In the genomic region with DNA sequence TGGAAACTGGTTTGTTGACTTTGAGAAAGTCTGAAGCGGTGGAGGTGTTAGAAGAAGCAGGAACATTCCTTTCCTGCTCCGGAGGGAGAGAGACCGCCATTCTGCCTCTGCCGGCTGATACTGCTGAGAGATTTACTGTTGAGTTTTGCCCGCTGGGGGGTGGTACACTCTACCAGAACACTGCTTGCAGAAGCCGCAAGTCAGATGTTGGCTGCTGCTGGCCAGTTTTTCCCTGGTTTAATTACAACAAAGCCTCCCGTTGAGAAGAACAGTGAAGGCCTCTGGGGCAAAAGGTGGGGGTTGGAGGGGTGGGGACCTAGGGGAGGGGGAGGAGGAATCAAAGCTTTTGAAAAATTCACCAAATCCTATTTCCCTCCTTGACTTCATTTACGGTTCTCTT, we compare ENCODE assay signal across 9 mouse cellular contexts. TPM values are rescaled to one million over a fixed set of nuclear protein-coding genes. Genes with fewer than 3 reads are reported as not detected.
DNase-seq lines count a peak whose midpoint lies in the region; ATAC-seq and TF ChIP-seq lines count a peak whose summit lies in the region.
"Had no signal": no experiment of that assay in that cellular context is flagged by ENCODE, and none has a peak within 500 bp of the region (broad histone marks: within the 10 kb centered on the region; RNA-seq: fewer than 3 reads in every experiment).

No protein-coding gene starts in this region.

- under 1% methylated on average over 8 of the region's 8 CpGs for WGBS in forebrain, embryonic 13.5 days
- WGBS in liver, postnatal 0 days (ENCODE audit: insufficient replicate concordance): 12% methylated on average over 8 of the region's 8 CpGs

- no peaks in the 10 kb centered on the region for H3K36me3 ChIP-seq in E14TG2a.4 (ENCODE audit: insufficient read depth, low read length)
- no peaks in the 10 kb centered on the region for H3K36me3 ChIP-seq in forebrain, embryonic 13.5 days (ENCODE audit: poor library complexity, severe bottlenecking)
- no peaks in the 10 kb centered on the region for H3K36me3 ChIP-seq in liver, postnatal 0 days (replicated peaks; ENCODE audit: insufficient read depth, low read length)

- intact Hi-C loops in heart, postnatal 14 days (cut with DNase I): no loop called here

- H3K27ac ChIP-seq in forebrain, embryonic 13.5 days: peak overlapping the region; percentile 62
- H3K27ac ChIP-seq in liver, postnatal 0 days (ENCODE audit: low read depth): no peak overlapping the region

- ATAC-seq in cerebellum, adult (ENCODE audit: insufficient number of reproducible peaks, low FRiP score, low TSS enrichment): peak; percentile 53; the same call in 1 of the 2 replicates
- ATAC-seq in forebrain, embryonic 13.5 days: peak; percentile 69
- ATAC-seq in liver, postnatal 0 days: 0 out of 2 replicates have a peak, but pooled peaks have one; percentile 39
- ATAC-seq in activated CD4-positive, CD25-positive, alpha-beta regulatory T cell, adult 4 months: no peak

- H3K27me3 ChIP-seq in E14TG2a.4 (ENCODE audit: insufficient read depth, low read length): peaks cover 16% of the 10 kb centered on the region
- no peaks in the 10 kb centered on the region for H3K27me3 ChIP-seq in forebrain, embryonic 13.5 days
- H3K27me3 ChIP-seq in liver, postnatal 0 days (ENCODE audit: insufficient read depth, low read length): no peaks in the 10 kb centered on the region

- no peak overlapping the region for H3K4me3 ChIP-seq in E14TG2a.4 (replicated peaks; ENCODE audit: low read length)
- peak overlapping the region; percentile 57 for H3K4me3 ChIP-seq in forebrain, embryonic 13.5 days
- no peak overlapping the region for H3K4me3 ChIP-seq in liver, postnatal 0 days (ENCODE audit: low read depth, low read length)

- H3K9me3 ChIP-seq in E14TG2a.4 (ENCODE audit: low read length): no peaks in the 10 kb centered on the region
- no peaks in the 10 kb centered on the region for H3K9me3 ChIP-seq in forebrain, embryonic 13.5 days (replicated peaks)
- H3K9me3 ChIP-seq in liver, postnatal 0 days (ENCODE audit: low read length): no peaks in the 10 kb centered on the region

- peak; percentile 30 to 64 for DNase-seq in heart, postnatal 14 days
- DNase-seq in layer of hippocampus, adult 11-12 months (ENCODE audit: low spot score): peak; percentile 86
- DNase-seq in liver, postnatal 0 days: peak; percentile 66
- peak; percentile 63 for DNase-seq in ovary, postnatal 36 days (ENCODE audit: low spot score)

- TF ChIP-seq CTCF in E14TG2a.4 (conservative IDR thresholded peaks at IDR 0.05; ENCODE audit: low read length): peak; percentile 15
- TF ChIP-seq CTCF in liver, postnatal 0 days (IDR thresholded peaks at IDR 0.05; ENCODE audit: low read depth): peak; percentile 70

- H3K4me1 ChIP-seq in E14TG2a.4 (replicated peaks; ENCODE audit: low read depth, low read length): peaks cover 39% of the 10 kb centered on the region
- H3K4me1 ChIP-seq in forebrain, embryonic 13.5 days: peaks cover 49% of the 10 kb centered on the region
- peaks cover 3% of the 10 kb centered on the region; the same call in 1 of the 2 replicates for H3K4me1 ChIP-seq in liver, postnatal 0 days (ENCODE audit: insufficient read depth)

- no peak for TF ChIP-seq EP300 in liver, postnatal 0 days (IDR thresholded peaks at IDR 0.05; ENCODE audit: low read depth)

- H3K4me2 ChIP-seq in forebrain, embryonic 13.5 days: peak overlapping the region; percentile 62
- no peak overlapping the region for H3K4me2 ChIP-seq in liver, postnatal 0 days (ENCODE audit: low read depth, low read length)

- peak overlapping the region; percentile 61 for H3K9ac ChIP-seq in forebrain, embryonic 13.5 days
- H3K9ac ChIP-seq in liver, postnatal 0 days (replicated peaks): no peak overlapping the region

RNA-seq across cellular contexts. Expression of a gene that starts 3.0 kb away (rescaled TPM):
- 48.1 and 58.5 TPM in 2 replicates for polyA plus RNA-seq in forebrain, embryonic 13.5 days (2015; fragmentation: Nextera tagmentation; extraction: Ambion mirVana)
- total RNA-seq in heart, postnatal 14 days (2021): under 1 TPM; 0.44 to 0.48 TPM
- 0.86 and 1.1 TPM in 2 replicates for polyA plus RNA-seq in liver, postnatal 0 days (2015; fragmentation: Nextera tagmentation; extraction: Ambion mirVana)
- under 1 TPM in 1 of 2 experiments, not detected in 1; 0.22 TPM for polyA plus RNA-seq in activated CD4-positive, CD25-positive, alpha-beta regulatory T cell, adult 4 months (2017; shearing (Covaris generic))
- total RNA-seq: MEL had no signal

Comparison
In these comparisons a context has a peak if more than half of its experiments do, and no peak if none do; other contexts are left out.
1. RNA of a gene that starts 3.0 kb away (polyA plus RNA-seq): 48.1 to 58.5 TPM in forebrain, embryonic 13.5 days; 0.86 to 1.1 TPM in liver, postnatal 0 days and 0.22 TPM in activated CD4-positive, CD25-positive, alpha-beta regulatory T cell, adult 4 months; every median in the first group is over 10 times any median in the second.
2. Peak in every context shown above with its lines, with median percentiles within 50 percentile points of each other: DNase-seq.